Mouse (Mus musculus) neural tube, embryonic 11.5 days (tissue): Measurements from ENCODE around the gene Csmd2. TPM values are rescaled to one million over a fixed set of nuclear protein-coding genes. Genes with fewer than 3 reads are reported as not detected.

ENCODE experiments used
- ATAC-seq: fragments of 200-750 bp; cut with Nextera tagmentation; 2 replicates; pipeline ENCODE4 v1.8.0; 2017; ENCODE audit warnings: moderate number of reproducible peaks, mild to moderate bottlenecking, moderate TSS enrichment, moderate library complexity; ENCODE audit not compliant: insufficient read depth, low FRiP score, low TSS enrichment
- DNase-seq: peaks from one replicate; pipeline ENCODE4 v3.0.0-alpha.2; 2015; ENCODE audit warnings: low spot score
- H3K27ac ChIP-seq: fragments of 300-500 bp; sonication (generic); 2 replicates; pipeline ENCODE4 v1.5.1; 2014; ENCODE audit warnings: low read depth, mild to moderate bottlenecking, low read length
- H3K27me3 ChIP-seq: fragments of 300-500 bp; sonication (generic); 2 replicates; pipeline ENCODE4 v1.6.1; 2014; ENCODE audit warnings: mild to moderate bottlenecking, low read length, mixed read lengths; ENCODE audit not compliant: control insufficient read depth, insufficient read depth
- H3K36me3 ChIP-seq: fragments of 300-500 bp; sonication (generic); 2 replicates; pipeline ENCODE4 v1.6.1; 2014; ENCODE audit warnings: mild to moderate bottlenecking, low read length, moderate library complexity, mixed read lengths; ENCODE audit not compliant: control insufficient read depth, insufficient read depth
- H3K4me1 ChIP-seq: fragments of 300-500 bp; sonication (generic); 2 replicates; pipeline ENCODE4 v1.6.1; 2014; ENCODE audit warnings: low read length, mixed read lengths; ENCODE audit not compliant: control insufficient read depth, insufficient read depth
- H3K4me2 ChIP-seq: fragments of 300-500 bp; sonication (generic); 2 replicates; pipeline ENCODE4 v1.6.1; 2014; ENCODE audit warnings: low read depth, mild to moderate bottlenecking, moderate library complexity
- H3K4me3 ChIP-seq: fragments of 300-500 bp; sonication (generic); 2 replicates; pipeline ENCODE4 v1.5.1; 2014; ENCODE audit warnings: low read depth, low read length
- H3K9ac ChIP-seq: fragments of 300-500 bp; sonication (generic); 2 replicates; pipeline ENCODE4 v1.6.1; 2014; ENCODE audit warnings: mild to moderate bottlenecking, low read length
- H3K9me3 ChIP-seq: fragments of 300-500 bp; sonication (generic); 2 replicates; pipeline ENCODE4 v1.6.1; 2016; ENCODE audit warnings: low read length; ENCODE audit not compliant: control insufficient read depth
- WGBS: fragments of 180-500 bp; shearing (Covaris S2); extraction: QIAGEN DNeasy Blood & Tissue Kit; methylation state at CpG from one replicate; pipeline ENCODE4 v1.1.7; 2014; 5-methylcytosine and 5-hydroxymethylcytosine counted together
- polyA plus RNA-seq: library from polyadenylated mRNA; unstranded; fragments of >200 nt; fragmentation: Nextera tagmentation; extraction: Ambion mirVana; gene quantifications from 2 replicates; pipeline ENCODE4 v1.2.1, GENCODE M21; 2014

Csmd2 gene
- polyA plus RNA-seq, 1 experiment from 2014 or later: 1.4 TPM

- 78% methylated on average over 8 of the region's 8 CpGs for WGBS
- Histone ChIP-seq H3K9me3 (no peaks in the 10 kb centered on the region), H3K4me2 (no peak within 1 kb of the TSS), H3K27ac (no peak within 1 kb of the TSS), H3K4me1 (no peaks in the 10 kb centered on the region), H3K4me3 (no peak within 1 kb of the TSS), H3K36me3 (no peaks in the 10 kb centered on the region), H3K27me3 (no peaks in the 10 kb centered on the region), H3K9ac (no peak within 1 kb of the TSS)
- DNase-seq (no peak), ATAC-seq (no peak)
Observed at GRCm38 (mm10) chr4:128260907-128261560, 273.4 kb downstream of the Csmd2 start, which contains the start of gene Hmgb4. Gene Hmgb4 (minus strand): TSS chr4:128260957.

GRCm38 (mm10) chr4:128264491-128264890 lies 276.8 kb downstream of the Csmd2 start:
- ATAC-seq: no peak
- H3K9ac ChIP-seq: no peak overlapping the region
- WGBS: 90% methylated on average over 5 of the region's 5 CpGs
- H3K4me1 ChIP-seq: no peaks in the 10 kb centered on the region
- no peaks in the 10 kb centered on the region for H3K27me3 ChIP-seq
- H3K36me3 ChIP-seq: no peaks in the 10 kb centered on the region
- H3K4me3 ChIP-seq: no peak overlapping the region
- no peak overlapping the region for H3K27ac ChIP-seq
- DNase-seq: no peak
- no peak overlapping the region for H3K4me2 ChIP-seq
- no peaks in the 10 kb centered on the region for H3K9me3 ChIP-seq

GRCm38 (mm10) chr4:128265341-128265740 lies 277.7 kb downstream of the Csmd2 start:
- Histone ChIP-seq H3K9me3 (no peaks in the 10 kb centered on the region), H3K4me3 (no peak overlapping the region), H3K9ac (no peak overlapping the region), H3K36me3 (no peaks in the 10 kb centered on the region), H3K4me1 (no peaks in the 10 kb centered on the region), H3K27ac (no peak overlapping the region), H3K27me3 (no peaks in the 10 kb centered on the region), H3K4me2 (no peak overlapping the region)
- DNase-seq: no peak
- no peak for ATAC-seq
- 84% methylated on average over 3 of the region's 3 CpGs for WGBS

GRCm38 (mm10) chr4:128269261-128269875 lies 281.7 kb downstream of the Csmd2 start:
- Histone ChIP-seq H3K4me1 (no peaks in the 10 kb centered on the region), H3K36me3 (no peaks in the 10 kb centered on the region), H3K4me2 (no peak overlapping the region), H3K27me3 (no peaks in the 10 kb centered on the region), H3K27ac (no peak overlapping the region), H3K4me3 (no peak overlapping the region), H3K9me3 (no peaks in the 10 kb centered on the region), H3K9ac (no peak overlapping the region)
- DNase-seq (no peak), ATAC-seq (no peak)
- 72% methylated on average over 9 of the region's 9 CpGs for WGBS

- DNase-seq (no peak), ATAC-seq (no peak)
- Histone ChIP-seq H3K9me3 (no peaks in the 10 kb centered on the region), H3K27ac (no peak overlapping the region), H3K9ac (no peak overlapping the region), H3K27me3 (no peaks in the 10 kb centered on the region), H3K36me3 (no peaks in the 10 kb centered on the region), H3K4me3 (no peak overlapping the region), H3K4me1 (no peaks in the 10 kb centered on the region), H3K4me2 (no peak overlapping the region)
- 81% methylated on average over 10 of the region's 10 CpGs for WGBS
Observed at GRCm38 (mm10) chr4:128270177-128270576, 282.5 kb downstream of the Csmd2 start.

- ATAC-seq (no peak), DNase-seq (no peak)
- Histone ChIP-seq H3K9me3 (no peaks in the 10 kb centered on the region), H3K27ac (no peak overlapping the region), H3K4me2 (no peak overlapping the region), H3K4me1 (no peaks in the 10 kb centered on the region), H3K36me3 (no peaks in the 10 kb centered on the region), H3K4me3 (no peak overlapping the region), H3K27me3 (no peaks in the 10 kb centered on the region), H3K9ac (no peak overlapping the region)
- 87% methylated on average over 19 of the region's 19 CpGs for WGBS
Observed at GRCm38 (mm10) chr4:128270931-128271330, 283.3 kb downstream of the Csmd2 start.

- Histone ChIP-seq H3K36me3 (no peaks in the 10 kb centered on the region), H3K4me2 (no peak overlapping the region), H3K9me3 (no peaks in the 10 kb centered on the region), H3K9ac (no peak overlapping the region), H3K4me1 (no peaks in the 10 kb centered on the region), H3K27me3 (no peaks in the 10 kb centered on the region), H3K4me3 (no peak overlapping the region), H3K27ac (no peak overlapping the region)
- 75% methylated on average over 6 of the region's 6 CpGs for WGBS
- DNase-seq: no peak
- no peak for ATAC-seq
Observed at GRCm38 (mm10) chr4:128272501-128272900, 284.8 kb downstream of the Csmd2 start.

- Histone ChIP-seq H3K27ac (no peak overlapping the region), H3K27me3 (no peaks in the 10 kb centered on the region), H3K9me3 (no peaks in the 10 kb centered on the region), H3K36me3 (no peaks in the 10 kb centered on the region), H3K4me3 (no peak overlapping the region), H3K4me2 (no peak overlapping the region), H3K9ac (no peak overlapping the region), H3K4me1 (no peaks in the 10 kb centered on the region)
- DNase-seq (no peak), ATAC-seq (no peak)
- 88% methylated on average over 11 of the region's 11 CpGs for WGBS
Observed at GRCm38 (mm10) chr4:128273146-128273545, 285.5 kb downstream of the Csmd2 start.

GRCm38 (mm10) chr4:128275116-128275515 lies 287.5 kb downstream of the Csmd2 start:
- Histone ChIP-seq H3K4me2 (no peak overlapping the region), H3K27me3 (no peaks in the 10 kb centered on the region), H3K36me3 (no peaks in the 10 kb centered on the region), H3K9me3 (no peaks in the 10 kb centered on the region), H3K9ac (no peak overlapping the region), H3K4me3 (no peak overlapping the region), H3K4me1 (no peaks in the 10 kb centered on the region), H3K27ac (no peak overlapping the region)
- no peak for ATAC-seq
- DNase-seq: no peak
- WGBS: 85% methylated on average over 5 of the region's 5 CpGs
